ENCODE assay signal across 9 mouse cellular contexts in the genomic region with DNA sequence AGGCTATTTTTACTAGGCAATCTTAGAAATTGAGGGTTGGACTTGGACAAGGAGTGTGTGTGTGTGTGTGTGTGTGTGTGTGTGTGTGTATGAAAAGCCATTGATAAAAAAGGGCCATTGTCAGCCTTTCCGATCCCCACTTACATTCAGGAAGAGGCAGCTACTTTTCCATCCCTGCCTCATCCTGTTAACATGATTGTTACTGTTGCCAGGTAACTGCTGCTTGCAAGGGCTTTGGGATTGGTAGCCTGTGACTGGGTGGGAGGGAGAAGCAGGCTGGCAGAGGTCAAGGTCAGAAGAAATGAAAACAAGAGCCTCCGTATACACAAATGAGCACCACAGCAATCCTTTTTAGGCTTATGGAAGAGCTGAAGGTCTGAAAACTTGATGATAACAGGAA. TPM values are rescaled to one million over a fixed set of nuclear protein-coding genes. Genes with fewer than 3 reads are reported as not detected.
DNase-seq lines count a peak whose midpoint lies in the region; ATAC-seq lines count a peak whose summit lies in the region.
"Had no signal": no experiment of that assay in that cellular context is flagged by ENCODE, and none has a peak within 500 bp of the region (broad histone marks: within the 10 kb centered on the region; RNA-seq: fewer than 3 reads in every experiment).

No protein-coding gene starts in this region.

- peak; percentile 57 for ATAC-seq in lung, embryonic 16.5 days (ENCODE audit: low read depth)
- no peak for ATAC-seq in intestine, embryonic 15.5 days

- intact Hi-C loops in heart, postnatal 10 days (cut with DNase I): no loop called here
- intact Hi-C loops in left cerebral cortex, postnatal 36 days (cut with DNase I): no loop called here

- DNase-seq in adrenal gland, postnatal 10 days: peak; percentile 35
- no peak for DNase-seq in adrenal gland, postnatal 25 days
- DNase-seq in embryo, embryonic 9.5 days (ENCODE audit: extremely low spot score): peak; percentile 43
- DNase-seq in heart, postnatal 10 days: peak; percentile 55 to 66
- peak; percentile 63 for DNase-seq in testis, postnatal 10 days (ENCODE audit: low spot score)
- DNase-seq in left cerebral cortex, postnatal 36 days (ENCODE audit: low spot score in 2 of 2): no peak

- H3K36me3 ChIP-seq in lung, embryonic 16.5 days (ENCODE audit: control insufficient read depth, insufficient read depth, low read length): no peaks in the 10 kb centered on the region
- no peaks in the 10 kb centered on the region for H3K36me3 ChIP-seq in intestine, embryonic 15.5 days
- H3K36me3 ChIP-seq: limb, embryonic 15.5 days had no signal

- no peak overlapping the region for H3K4me2 ChIP-seq in lung, embryonic 16.5 days (ENCODE audit: low read depth, low read length)
- no peak overlapping the region for H3K4me2 ChIP-seq in intestine, embryonic 15.5 days (replicated peaks)
- H3K4me2 ChIP-seq: limb, embryonic 15.5 days had no signal

- 24% methylated on average over 2 of the region's 2 CpGs for WGBS in lung, embryonic 16.5 days
- WGBS in intestine, embryonic 15.5 days: 33% methylated on average over 2 of the region's 2 CpGs

- H3K4me3 ChIP-seq in lung, embryonic 16.5 days (ENCODE audit: low read length): no peak overlapping the region
- H3K4me3 ChIP-seq in intestine, embryonic 15.5 days (replicated peaks): no peak overlapping the region
- H3K4me3 ChIP-seq: limb, embryonic 15.5 days had no signal

- H3K27ac ChIP-seq in lung, embryonic 16.5 days (ENCODE audit: low read length): no peak overlapping the region
- H3K27ac ChIP-seq in intestine, embryonic 15.5 days: no peak overlapping the region

- H3K27me3 ChIP-seq in lung, embryonic 16.5 days (ENCODE audit: control insufficient read depth, insufficient read depth, low read depth, low read length): no peaks in the 10 kb centered on the region
- no peaks in the 10 kb centered on the region for H3K27me3 ChIP-seq in intestine, embryonic 15.5 days (replicated peaks)
- H3K27me3 ChIP-seq: limb, embryonic 15.5 days had no signal

- H3K9ac ChIP-seq in lung, embryonic 16.5 days (ENCODE audit: low read length): no peak overlapping the region
- H3K9ac ChIP-seq in intestine, embryonic 15.5 days: no peak overlapping the region
- H3K9ac ChIP-seq: limb, embryonic 15.5 days had no signal

- peaks cover 9% of the 10 kb centered on the region; the same call in 1 of the 2 replicates for H3K4me1 ChIP-seq in lung, embryonic 16.5 days (replicated peaks; ENCODE audit: control insufficient read depth, insufficient read depth, low read length)
- H3K4me1 ChIP-seq in intestine, embryonic 15.5 days (replicated peaks): no peaks in the 10 kb centered on the region
- H3K4me1 ChIP-seq: limb, embryonic 15.5 days had no signal

- no peaks in the 10 kb centered on the region for H3K9me3 ChIP-seq in lung, embryonic 16.5 days (ENCODE audit: control insufficient read depth, low read length)
- no peaks in the 10 kb centered on the region for H3K9me3 ChIP-seq in intestine, embryonic 15.5 days
- H3K9me3 ChIP-seq: limb, embryonic 15.5 days had no signal

RNA-seq across cellular contexts. Expression of gene Npl, which starts 48.9 kb away (rescaled TPM):
- 1 to 10 TPM; 4.0 to 4.2 TPM for total RNA-seq in adrenal gland, postnatal 10 days (2021)
- total RNA-seq in adrenal gland, postnatal 25 days (2021): 11.3 and 12.7 TPM in 2 replicates
- 1 to 10 TPM; 2.4 to 2.6 TPM for total RNA-seq in heart, postnatal 10 days (2021)
- polyA plus RNA-seq in lung, embryonic 16.5 days (2015; fragmentation: Nextera tagmentation; extraction: Ambion mirVana): 7.0 and 7.1 TPM in 2 replicates
- 78.8 and 84.8 TPM in 2 replicates for polyA plus RNA-seq in intestine, embryonic 15.5 days (2015; fragmentation: Nextera tagmentation; extraction: Ambion mirVana)
- 1 to 10 TPM; 3.8 to 6.1 TPM for total RNA-seq in left cerebral cortex, postnatal 36 days (2021)

RNA-seq across cellular contexts. Expression of gene Rgs8, which starts 54.1 kb away (rescaled TPM):
- under 1 TPM; 0.57 to 0.61 TPM for total RNA-seq in adrenal gland, postnatal 10 days (2021)
- not detected in 2 replicates for total RNA-seq in adrenal gland, postnatal 25 days (2021)
- not detected for total RNA-seq in heart, postnatal 10 days (2021)
- 0.10 and 0.15 TPM in 2 replicates for polyA plus RNA-seq in lung, embryonic 16.5 days (2015; fragmentation: Nextera tagmentation; extraction: Ambion mirVana)
- polyA plus RNA-seq in intestine, embryonic 15.5 days (2015; fragmentation: Nextera tagmentation; extraction: Ambion mirVana): 0.23 and 0.37 TPM in 2 replicates
- 10 to 100 TPM; 61.6 to 65.5 TPM for total RNA-seq in left cerebral cortex, postnatal 36 days (2021)

Comparison
In these comparisons a context has a peak if more than half of its experiments do, and no peak if none do; other contexts are left out.
1. DNase-seq: peak in adrenal gland, postnatal 10 days (single experiment), embryo, embryonic 9.5 days (single experiment), heart, postnatal 10 days (2 of 2) and testis, postnatal 10 days (single experiment); none in adrenal gland, postnatal 25 days (single experiment) and left cerebral cortex, postnatal 36 days (0 of 2).
2. RNA of gene Rgs8, which starts 54.1 kb away (total RNA-seq): 61.6 to 65.5 TPM in left cerebral cortex, postnatal 36 days; 0.57 to 0.61 TPM in adrenal gland, postnatal 10 days, not detected in heart, postnatal 10 days and not detected in adrenal gland, postnatal 25 days; every median in the first group is over 10 times any median in the second.